Mouse (Mus musculus): ENCODE data around the gene Oxct1.

The Oxct1 gene

DNA sequence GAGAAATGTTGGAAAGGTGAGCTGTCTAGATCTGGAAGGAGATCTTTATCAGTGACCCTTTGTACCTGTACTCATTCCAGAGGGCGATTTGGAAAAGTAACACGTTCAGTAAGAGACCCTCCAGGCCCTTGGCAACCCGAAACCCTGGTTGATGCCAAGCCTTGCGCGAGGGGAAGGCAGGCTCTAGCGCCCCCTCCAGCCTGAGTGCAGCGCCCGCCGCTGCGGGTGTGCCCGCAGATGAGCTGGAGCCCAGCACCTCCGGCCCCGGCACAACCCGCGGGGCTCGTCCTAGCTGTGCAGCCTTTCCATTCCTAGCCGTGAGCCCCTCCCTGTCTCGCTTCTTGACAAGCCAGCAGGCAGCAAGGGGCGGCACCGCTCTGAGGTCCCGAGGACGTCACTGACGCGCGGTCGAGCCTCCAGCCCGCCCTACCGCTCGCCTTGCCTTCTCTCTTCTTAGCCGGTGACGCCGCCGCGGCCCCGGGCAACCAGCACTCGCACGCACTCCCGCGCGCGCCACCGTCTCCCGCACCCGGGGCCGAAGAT, at the start of gene Oxct1:
Oxct1 (plus strand) TSS at position 153 of the 543 bp plus-strand sequence.
- DNase-seq: peak; percentile 87

DNA sequence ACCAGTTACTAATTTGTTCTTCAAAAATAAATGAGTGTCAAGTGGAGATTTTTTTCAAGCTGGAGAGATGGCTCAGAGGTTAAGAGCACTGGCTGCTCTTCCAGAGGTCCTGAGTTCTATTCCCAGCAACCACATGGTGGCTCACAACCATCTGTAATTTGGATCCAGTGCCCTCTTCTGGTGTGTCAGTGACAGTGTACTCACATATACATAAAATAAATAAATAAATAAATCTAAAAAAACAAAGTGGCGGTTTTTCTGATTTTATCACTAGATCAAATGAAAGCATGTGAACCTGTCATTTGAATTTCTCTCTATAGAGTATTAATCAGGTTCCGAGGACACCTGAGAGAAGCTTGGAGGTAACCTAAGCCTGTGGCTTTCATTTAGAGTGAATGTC, 47.9 kb upstream of the Oxct1 start:
- DNase-seq: no peak

DNA sequence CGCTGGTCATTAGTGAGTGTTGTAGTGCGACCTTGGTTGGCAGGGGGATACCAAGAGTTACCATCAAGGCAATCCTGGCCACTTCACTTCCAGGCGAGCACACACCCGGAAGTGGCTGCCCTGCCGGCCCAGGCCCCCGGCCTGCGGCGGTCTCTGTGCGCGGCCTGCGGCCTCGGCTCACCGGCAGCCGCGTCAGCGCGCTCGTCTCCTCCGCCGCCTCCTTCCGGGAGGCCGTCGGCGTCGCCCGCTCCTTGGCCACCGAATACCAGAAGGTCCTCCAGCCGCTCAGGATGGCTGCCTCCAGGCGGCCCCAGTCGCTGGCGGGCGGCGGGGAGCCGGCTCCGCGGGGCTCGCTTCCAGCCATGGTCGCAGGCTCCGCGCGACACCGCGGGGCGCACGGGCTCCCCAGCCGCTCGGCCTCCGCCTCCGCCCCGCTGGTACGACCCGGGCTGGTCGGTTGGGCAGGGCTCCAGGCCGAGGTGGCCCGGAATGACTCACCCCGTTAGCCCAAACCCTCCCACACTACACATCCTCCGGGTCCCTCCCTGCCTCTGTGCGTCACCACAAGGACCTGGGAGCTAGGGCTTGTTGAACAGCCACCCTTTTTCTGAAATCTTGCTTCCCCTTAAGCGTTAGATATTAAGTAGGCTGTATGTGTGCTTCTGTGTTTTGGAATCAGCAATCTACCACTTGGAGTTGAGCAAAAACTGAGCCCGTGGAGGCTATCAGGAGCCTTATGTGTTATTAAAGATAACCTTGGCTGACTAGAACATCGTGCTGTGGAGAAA, 46.9 kb upstream of the Oxct1 start, which contains the start of gene Fbxo4:
Fbxo4 (minus strand) TSS at position 513 of the 788 bp plus-strand sequence.
- peak; percentile 86 for DNase-seq

DNA sequence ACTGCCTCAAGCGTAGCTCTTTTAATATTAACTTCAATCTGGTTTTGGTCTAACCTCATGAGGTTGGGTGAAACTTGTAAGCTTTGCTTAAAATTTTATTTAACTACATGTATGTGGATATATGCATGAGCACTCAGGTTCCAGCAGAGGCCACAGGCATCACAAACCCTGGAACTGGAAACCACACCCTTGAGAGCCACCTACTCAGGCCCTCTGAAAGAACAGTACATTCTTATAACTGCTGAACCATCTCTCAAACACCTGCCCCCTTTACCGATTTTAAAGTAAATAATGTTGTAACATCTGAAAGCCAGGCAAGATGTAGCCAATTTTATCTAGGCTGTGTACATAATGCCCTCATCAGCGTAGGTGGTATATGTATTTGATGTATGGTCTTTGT, 46.3 kb upstream of the Oxct1 start:
- DNase-seq: no peak

DNA sequence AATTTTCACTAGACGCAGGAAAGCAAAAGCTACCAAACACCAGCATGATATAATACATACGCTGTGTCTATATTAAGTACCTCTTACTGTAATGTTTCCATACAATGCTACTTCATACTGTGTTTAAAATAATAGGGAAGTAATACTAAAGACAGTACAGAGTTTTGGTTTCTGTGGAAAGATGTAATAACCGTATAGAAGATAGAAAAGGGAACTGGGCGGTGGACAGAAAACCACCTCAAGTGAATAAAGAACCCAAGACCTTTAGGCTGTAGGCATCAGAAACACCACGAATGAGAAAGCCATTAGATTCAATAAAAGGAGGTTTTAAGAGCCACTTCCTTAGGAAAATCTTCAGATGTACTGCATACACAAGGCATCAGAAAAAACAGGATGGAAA, 43.5 kb upstream of the Oxct1 start:
- no peak for DNase-seq

DNA sequence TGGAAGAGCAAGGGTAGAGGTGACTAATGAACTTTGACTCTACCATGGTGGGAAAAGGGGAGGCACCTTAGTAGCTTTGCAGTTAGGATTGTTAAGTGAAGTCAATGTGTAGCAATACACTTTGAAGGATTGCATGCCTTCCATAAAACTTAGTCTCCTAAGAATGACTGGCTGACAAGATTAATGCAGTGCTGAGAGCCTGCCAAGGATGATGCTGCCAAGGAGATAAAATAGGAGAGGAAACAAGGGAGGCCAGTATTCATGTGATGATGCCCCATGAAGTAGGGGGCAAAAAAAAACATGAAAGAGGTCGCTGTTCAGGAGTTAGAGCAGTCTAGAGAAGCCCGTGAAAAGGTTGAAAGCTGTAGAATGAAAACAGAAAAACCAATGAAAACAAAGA, 41.3 kb upstream of the Oxct1 start:
- DNase-seq: no peak

DNA sequence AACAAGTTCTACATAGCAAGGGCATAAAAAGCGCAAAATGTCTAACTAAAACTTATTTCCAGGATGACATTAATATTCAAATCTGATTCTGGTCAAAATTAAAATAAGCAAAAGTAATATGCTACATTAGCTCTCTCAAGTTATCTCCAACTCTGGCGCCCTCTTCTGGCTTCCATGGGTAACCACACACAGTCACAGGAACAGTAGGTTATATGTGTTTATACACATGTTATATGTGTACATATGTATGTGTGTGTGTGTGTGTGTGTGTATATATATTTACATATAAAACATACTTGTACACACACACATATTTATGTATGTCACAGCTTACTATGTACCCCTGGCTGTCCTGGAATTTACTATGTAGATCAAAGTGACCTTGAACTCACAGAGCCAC, 38.2 kb upstream of the Oxct1 start:
- peak; percentile 60 for DNase-seq

DNA sequence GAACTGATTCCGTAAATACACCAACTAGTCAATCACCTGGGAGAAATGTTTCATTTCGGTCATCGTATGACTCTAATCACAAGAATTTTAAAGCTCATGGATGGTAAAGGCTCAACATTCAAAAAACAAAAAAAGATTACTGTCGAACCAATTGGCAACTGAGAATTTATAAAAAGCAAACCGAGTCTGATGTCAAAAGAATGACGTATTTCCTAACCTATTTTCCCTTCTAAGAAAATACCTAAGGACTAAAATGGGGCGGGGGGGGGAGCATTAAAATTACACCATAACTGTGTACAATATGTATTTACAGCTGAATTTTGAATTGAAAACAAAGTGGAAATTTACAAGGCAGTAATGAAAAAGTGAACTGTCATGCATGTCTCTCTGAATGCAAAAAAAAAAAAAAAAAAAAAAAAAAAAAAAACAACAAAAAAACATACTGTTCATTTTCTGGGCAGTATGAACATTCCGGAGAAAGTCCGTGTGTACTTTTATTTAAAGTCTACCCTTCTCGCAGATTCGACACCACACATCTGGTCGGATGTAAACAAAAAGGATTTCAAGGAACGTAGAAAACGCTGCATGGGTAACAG, 31.2 kb upstream of the Oxct1 start:
- no peak for DNase-seq

DNA sequence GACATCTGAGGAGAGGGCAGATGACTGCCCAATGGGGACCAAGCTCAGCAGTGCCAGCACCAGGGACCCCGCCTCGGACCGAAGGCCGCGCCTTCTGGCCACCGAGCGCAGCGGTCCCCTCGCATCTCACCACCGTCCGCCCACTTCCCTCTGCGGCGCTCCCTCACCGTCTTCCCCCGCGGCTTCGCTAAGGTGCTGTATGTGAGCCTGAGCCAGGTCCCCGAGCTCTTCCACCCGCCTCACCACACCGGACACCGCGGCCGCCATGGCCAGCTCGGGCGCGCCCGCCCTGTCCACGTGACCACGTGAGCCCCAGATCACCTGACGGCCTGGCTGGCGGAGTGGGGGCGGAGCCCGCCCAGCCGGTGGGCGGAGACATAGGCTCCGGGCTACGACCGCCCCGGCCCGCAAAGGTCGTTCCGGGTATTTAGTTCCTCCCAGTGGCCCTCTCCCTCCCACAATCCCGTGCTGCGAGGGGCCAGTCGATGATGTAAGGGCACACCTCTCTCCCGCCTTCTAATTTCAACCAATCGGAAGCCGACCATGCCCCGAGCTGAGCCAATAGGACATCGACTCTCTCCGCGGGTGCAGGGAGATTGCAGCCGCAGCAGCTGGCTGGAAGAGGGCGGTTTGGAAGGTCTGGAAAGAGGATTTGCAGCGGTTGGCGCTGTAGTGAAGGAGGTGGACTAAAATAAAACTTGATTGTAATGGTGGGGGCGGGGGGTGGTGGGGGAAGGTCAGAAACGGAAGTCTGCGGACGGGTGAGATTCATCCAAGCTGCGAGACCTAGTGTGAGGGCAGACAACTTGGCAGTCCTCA, 30.5 kb upstream of the Oxct1 start, which contains the start of gene AW549877:
AW549877 (minus strand) TSS at position 297 of the 819 bp plus-strand sequence.
- peak; percentile 98 for DNase-seq

DNA sequence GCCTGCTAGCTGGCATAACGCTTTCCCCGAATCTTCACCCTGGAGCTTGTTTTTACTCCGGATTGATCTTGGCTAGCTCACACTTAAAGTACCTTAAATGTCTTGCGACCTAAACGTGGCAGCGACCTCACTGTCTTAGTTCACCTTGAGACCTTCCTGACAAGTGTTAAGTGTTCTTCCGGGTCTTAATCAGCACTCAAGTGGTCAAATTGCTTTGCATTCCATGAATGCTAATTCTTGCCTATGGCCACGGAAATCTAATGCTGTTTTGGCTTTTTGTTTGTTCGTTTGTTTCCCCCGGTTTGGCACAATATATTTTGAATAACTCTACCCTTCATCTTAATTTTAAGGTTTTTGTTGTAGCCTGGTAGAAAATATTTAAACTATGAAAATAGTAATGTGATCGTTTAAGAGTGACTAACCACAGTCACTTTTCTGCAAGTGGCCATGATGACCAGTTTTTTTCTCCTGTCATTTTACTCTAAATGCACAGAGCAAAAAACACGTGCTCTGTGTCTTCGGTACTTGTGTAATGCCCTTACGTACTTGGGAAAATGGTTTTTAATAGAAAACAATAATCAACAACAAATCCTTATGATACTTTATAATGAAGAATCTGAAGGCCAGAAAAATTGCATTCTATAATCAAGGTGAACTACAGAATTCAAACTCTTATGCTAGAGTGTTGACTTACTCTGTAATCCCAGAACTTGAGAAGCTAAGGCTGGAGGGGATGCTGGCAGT, 29.7 kb upstream of the Oxct1 start:
- no peak for DNase-seq

DNA sequence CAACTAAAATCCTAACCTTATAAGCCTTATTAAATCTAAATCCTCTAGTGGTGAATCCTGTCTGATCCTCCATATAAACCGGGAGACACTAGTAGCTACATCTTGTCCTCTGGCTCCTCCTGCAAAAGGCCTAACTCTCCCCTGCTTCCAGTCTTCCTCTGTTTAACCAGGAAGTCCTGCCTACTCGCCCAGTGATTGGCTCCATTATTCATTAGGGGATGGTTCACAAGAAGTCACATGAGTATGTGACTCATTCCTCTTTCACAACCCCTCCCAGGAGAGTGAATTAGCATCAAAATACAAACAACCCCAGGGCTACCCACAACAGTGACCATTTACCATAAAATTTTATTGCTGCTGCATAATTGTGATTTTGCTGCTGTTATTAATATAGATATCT, 27.0 kb upstream of the Oxct1 start:
- DNase-seq: no peak

DNA sequence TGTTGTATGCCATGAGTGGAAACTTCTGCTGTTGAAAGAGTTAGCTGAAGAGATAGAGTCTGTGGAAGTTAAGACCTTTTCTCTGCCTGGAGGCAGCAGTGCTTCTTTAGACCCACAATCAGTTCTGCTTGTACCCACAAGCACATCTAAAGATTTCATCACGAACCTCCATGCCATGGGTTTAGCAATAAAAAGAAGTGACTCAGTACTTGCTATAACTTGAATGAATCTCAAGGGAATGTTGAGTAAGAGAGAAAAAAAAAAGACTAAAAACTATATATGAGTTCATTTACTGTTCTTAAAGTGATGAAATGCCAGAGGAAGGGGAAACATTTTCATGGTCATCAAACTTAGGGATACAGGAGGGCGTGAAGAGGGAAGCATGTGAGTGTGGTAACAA, 25.6 kb upstream of the Oxct1 start:
- DNase-seq: no peak

DNA sequence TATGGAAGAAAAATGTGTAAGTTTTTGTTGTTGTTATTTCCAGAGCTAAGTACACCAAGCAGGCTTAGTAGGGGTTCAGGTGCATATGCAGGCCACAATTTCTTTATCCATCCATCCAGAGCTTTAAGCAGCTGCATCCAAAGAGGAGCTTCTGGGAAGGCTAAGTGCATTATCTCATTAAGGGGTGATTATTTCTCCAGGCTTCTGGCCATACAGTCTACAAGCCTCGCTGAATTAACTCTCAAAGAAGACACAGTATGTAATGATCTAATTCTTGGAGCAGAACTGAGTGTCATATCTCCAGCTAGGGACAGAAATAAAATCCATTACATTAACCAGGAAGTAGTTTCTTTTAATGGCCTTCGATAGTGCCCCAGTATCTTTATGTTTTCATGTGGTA, 12.3 kb upstream of the Oxct1 start:
- DNase-seq: no peak

DNA sequence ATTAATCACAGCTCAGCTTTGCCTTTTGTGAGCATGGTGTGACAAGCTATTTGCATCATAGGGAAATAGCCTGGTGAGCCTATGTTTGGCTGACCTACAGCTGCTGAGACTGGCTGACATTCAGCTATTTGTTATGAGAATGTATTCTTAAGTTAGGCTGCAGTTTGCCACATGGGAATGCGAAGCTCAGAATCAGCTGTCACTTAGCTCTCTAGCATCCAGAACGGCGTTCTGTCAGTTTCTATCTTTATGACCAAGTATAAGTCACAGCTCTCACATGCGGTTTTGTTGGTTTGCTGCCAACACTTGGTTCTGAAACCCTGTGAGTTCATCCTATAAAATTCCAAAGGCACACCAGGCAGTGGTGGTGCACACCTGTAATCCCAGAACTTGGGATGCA, 5.5 kb upstream of the Oxct1 start:
- DNase-seq: no peak

DNA sequence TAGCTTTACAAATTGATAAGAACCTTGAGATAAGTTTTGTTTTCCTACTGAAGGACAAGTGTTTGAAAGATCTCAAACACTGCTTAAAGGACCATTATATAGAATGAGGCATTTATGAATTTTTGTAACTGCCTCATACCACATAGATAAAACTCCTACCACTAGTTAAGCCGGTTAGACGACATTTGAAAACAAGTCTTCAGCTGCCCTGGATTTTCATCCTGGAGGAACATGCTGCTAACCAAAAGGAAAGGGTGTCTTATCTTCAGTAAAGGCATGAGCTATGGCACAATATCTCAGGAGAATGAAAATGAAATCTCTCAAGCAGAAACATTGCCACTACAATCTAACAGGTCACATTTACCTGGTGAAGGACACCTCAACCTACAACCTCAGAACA, 2.4 kb upstream of the Oxct1 start:
- no peak for DNase-seq

DNA sequence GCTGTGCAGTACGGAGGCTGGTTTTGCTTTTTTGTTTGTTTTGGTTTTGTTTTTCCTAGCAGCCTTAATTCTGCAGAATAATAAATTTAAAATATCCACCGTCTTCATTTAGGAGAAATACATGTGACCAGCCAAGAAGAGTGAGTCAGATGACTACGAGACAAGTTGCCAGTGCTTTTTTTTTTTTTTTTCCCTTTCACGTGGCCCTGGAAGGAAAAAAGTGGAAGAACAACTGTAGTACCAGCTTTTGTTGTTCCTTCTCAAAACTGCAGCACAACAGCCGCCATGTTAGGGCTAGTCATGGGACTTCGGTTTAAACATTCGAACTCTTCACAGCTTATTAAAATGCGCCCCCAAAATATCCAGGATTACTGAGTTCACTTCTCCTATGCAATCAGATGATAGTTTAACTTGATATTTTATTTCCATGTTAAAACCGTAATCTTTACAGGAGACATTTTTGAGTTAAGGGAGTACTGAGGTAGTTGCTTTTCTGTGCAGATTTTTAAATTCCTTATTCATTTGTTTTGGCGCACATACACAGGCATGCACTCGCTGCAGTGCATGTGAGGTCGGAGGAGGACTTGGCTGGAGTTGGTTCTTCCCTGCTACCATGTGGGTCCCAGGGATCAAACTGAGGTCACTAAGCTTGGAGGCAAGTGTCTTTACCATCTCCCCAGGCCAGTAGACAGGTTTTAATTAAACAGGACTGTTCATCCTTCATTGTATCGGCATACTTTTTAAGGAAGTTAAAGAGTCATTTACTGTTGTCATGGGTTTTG, 1.3 kb upstream of the Oxct1 start:
- DNase-seq: no peak

DNA sequence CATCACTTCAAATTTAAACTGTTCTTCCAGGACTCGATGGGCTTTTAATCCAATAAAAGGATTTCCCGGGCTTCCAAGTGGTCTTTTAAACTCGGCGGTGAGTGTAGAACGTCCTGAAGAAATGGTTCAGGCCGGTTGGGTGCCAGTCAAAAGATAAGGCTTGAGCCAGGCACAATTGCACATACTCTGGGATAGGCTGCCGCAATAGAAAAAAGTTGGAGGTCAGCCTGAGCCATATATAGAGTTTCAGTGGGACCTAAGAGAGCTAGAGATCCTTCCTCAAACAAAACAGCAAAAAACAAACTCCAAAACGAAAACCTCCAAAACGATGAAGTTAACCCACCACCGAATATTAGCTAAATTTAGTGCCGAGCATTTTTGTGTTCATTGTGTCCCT, 677 bp upstream of the Oxct1 start:
- no peak for DNase-seq

DNA sequence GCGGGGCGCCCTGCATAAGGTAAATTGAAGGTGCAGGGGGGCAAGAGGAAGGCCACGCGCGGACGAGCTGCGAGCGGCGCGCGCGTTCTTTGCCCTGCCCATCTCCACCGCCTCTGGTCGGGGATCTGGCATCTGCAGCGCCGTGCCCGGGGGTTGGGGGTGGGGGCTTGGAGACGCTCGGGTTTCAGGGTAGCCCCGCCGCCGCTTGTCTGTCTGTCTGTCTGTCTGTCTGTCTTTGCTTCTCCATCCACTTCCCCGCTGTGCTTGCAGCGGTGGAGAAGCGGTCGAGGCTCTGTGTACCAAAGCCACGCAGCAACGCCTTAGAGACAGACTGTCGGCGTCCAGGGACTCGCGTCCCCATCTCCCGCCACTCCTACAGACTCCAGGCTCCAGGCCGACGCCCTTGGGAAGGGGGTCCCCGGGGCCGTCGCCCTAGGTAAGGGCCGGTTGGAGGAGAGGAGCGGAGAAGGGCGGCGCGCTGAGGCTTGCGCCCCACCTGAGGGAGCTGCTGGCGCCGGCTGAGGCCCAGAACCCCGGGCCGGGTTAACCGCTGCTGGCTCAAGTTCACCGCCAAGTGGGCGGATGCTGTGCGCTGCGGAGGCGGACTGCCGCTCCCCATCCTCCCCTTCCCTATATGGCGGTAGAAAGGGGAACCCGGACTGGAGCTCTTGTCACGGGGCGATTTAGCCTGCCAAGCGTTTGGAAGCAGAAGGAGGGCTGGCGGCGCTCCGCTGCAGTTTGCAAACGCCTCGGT, 825 bp downstream of the Oxct1 start:
- peak; percentile 83 for DNase-seq

DNA sequence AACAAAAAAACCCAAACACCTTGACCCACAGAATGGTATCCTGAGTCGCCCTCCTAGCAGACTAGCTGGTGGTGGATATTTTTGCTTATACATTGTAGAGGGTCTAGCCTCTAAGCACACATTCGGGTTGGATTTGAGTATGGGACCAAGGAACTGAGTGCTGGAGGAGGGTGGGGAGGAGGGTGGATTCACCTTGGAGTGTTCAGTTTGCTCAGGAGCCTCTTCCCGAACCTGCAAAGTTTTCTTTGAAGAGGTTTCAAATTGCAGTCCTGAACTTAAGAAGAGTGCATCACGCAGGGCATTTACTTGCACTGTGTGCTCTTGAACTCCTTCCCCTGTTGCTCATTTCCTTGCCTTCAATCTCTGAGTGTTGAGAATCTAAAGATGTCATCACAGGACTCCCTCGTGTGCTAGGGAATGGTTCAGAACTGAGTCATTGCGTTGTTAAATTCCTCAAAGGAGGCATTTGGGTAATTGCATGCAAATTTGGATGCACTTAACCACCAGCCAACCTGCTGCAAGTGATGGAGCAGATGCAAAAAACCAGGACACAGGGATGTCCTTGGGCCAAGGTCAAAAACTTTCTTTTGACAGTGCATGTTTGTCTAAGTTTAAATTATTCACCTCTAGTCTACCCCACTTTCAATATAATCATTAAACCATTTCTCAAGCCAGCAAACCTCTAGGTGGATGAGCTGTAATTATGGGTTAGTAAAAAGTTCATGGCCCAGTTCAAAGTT, 1.7 kb downstream of the Oxct1 start:
- DNase-seq: no peak

DNA sequence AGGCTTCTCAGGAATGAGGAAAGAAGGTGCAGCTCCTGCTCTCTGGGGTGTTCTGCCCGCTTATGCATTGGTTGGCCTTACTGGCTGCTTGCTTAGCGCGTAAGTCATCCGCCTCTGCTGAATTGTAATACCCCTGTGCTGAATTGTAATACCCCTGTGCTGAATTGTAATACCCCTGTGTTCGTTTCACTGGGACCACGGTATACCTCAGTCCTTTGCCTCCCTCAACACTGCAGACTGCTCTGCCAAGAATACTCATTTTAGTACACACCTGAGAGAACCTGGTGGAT, 2.2 kb downstream of the Oxct1 start:
- no peak for DNase-seq

DNA sequence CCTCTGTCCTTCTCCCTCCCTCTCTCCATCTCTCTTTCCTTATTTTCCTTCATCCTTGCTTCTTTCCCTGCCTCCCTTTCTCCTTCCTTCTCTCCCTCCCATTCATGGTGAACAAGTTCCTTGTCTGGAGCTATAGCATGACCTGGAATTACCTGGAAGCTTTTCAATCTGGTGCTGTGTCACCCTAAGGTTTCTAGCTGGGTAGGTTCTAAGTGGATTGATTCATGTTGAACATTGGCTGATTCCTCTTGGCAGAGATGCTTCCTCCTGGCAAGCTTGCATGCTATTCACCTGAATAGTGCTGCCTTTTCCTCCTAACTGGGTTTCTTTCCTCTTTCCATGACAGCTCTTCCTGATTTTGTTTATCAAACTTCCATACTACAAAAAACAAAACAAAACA, 2.8 kb downstream of the Oxct1 start:
- no peak for DNase-seq

Measured in lung, postnatal 14 days (tissue).